Mouse (Mus musculus): ENCODE results near the gene Opn1sw.
"Not testable (repeated sequence)": the region's sequence is repeated elsewhere in the genome, so short reads cannot be mapped to it uniquely, and the experiment has no call there.

DNA sequence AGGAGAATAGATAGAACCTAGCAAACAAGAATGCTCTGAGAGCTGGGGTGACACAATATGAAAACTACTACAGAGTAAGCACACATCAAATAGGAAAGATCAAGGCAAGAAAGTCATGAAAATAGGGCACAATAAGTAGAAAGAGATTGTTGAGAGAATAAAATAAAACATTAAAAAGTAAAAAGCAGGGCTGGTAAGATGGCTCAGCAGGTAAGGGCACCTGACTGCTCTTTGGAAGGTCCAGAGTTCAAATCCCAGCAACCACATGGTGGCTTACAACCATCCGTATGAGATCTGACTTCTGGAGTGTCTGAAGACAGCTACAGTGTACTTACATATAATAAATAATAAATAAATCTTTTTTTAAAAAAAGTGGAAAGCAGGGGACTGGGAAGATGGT is 2.2 kb upstream of the Opn1sw start:
- not testable (repeated sequence) for TF ChIP-seq CTCF (IDR thresholded peaks at IDR 0.05; ENCODE audit: low read depth, low read length); GATA1 (IDR thresholded peaks at IDR 0.05; ENCODE audit: borderline replicate concordance, low read length)
